Mouse (Mus musculus) heart, adult 10 weeks (tissue): ENCODE results near the gene Krba1. TPM values are rescaled to one million over a fixed set of nuclear protein-coding genes. Genes with fewer than 3 reads are reported as not detected.

Experiments used
- polyA plus RNA-seq: library from polyadenylated mRNA; stranded (reverse); fragments of 350-450 nt; fragmentation: Illumina TruSeq; extraction: RNeasy Lipid Tissue Mini Kit (QIAGEN cat#74804); gene quantifications from one replicate; pipeline ENCODE4 v1.2.3, GENCODE M21; 2014; ENCODE audit warnings: low read depth, low replicate concordance

Krba1 gene
- 24.1 TPM for polyA plus RNA-seq

GRCm38 (mm10) chr6:48395105-48396007 is at the start of gene Krba1:
Gene Krba1 (plus strand): TSS chr6:48395586.

GRCm38 (mm10) chr6:48445181-48446101 is 50.1 kb downstream of the Krba1 start, which contains the start of gene Zfp467:
Gene Zfp467 (minus strand): TSS chr6:48445825.

GRCm38 (mm10) chr6:48447929-48448328 is 52.5 kb downstream of the Krba1 start, which contains the start of gene Sspo:
Gene Sspo (plus strand): TSS chr6:48448229.

Other genes starting within 250 kb of the Krba1 start
- gene Zfp467, start 50.2 kb downstream of the Krba1 start, polyA plus RNA-seq = 9.5 TPM
- gene Sspo, start 52.6 kb downstream of the Krba1 start, polyA plus RNA-seq = 0.50 TPM
- gene Atp6v0e2, start 142.0 kb downstream of the Krba1 start, polyA plus RNA-seq = 17.0 TPM
- 15.5 TPM for gene Lrrc61, start 159.2 kb downstream of the Krba1 start, polyA plus RNA-seq
- gene Rarres2, start 177.2 kb downstream of the Krba1 start, polyA plus RNA-seq = 115 TPM
- not detected for gene Gm45021, start 194.0 kb downstream of the Krba1 start, polyA plus RNA-seq
- 20.4 TPM for gene Repin1, start 198.3 kb downstream of the Krba1 start, polyA plus RNA-seq
- gene Gm44965, start 198.4 kb downstream of the Krba1 start, polyA plus RNA-seq = not detected
- gene Zfp775, start 206.5 kb downstream of the Krba1 start, polyA plus RNA-seq = 8.5 TPM
- 0.60 TPM for gene AI854703, start 231.2 kb downstream of the Krba1 start, polyA plus RNA-seq